Mouse (Mus musculus): Measurements from ENCODE around the gene Elfn2. TPM values are rescaled to one million over a fixed set of nuclear protein-coding genes. Genes with fewer than 3 reads are reported as not detected.

Gene Elfn2
- not detected for polyA plus RNA-seq (2014; fragmentation: Illumina TruSeq; extraction: RNeasy Lipid Tissue Mini Kit (QIAGEN cat#74804); ENCODE audit: low read depth, low replicate concordance)

GRCm38 (mm10) chr15:78718290-78719250 is at the start of gene Elfn2:
Elfn2 (minus strand) TSS chr15:78718771.

Other genes with a start within 250 kb of the Elfn2 start
- 0.29 TPM for gene Il2rb, start 223.5 kb downstream of the Elfn2 start, polyA plus RNA-seq (2014; fragmentation: Illumina TruSeq; extraction: RNeasy Lipid Tissue Mini Kit (QIAGEN cat#74804); ENCODE audit: low read depth, low replicate concordance)
- 14.9 TPM for gene C1qtnf6, start 187.4 kb downstream of the Elfn2 start, polyA plus RNA-seq (2014; fragmentation: Illumina TruSeq; extraction: RNeasy Lipid Tissue Mini Kit (QIAGEN cat#74804); ENCODE audit: low read depth, low replicate concordance)
- 0.23 TPM for gene Sstr3, start 174.1 kb downstream of the Elfn2 start, polyA plus RNA-seq (2014; fragmentation: Illumina TruSeq; extraction: RNeasy Lipid Tissue Mini Kit (QIAGEN cat#74804); ENCODE audit: low read depth, low replicate concordance)
- 0.47 TPM for gene Rac2, start 146.0 kb downstream of the Elfn2 start, polyA plus RNA-seq (2014; fragmentation: Illumina TruSeq; extraction: RNeasy Lipid Tissue Mini Kit (QIAGEN cat#74804); ENCODE audit: low read depth, low replicate concordance)
- 0.76 TPM for gene Cyth4, start 121.7 kb downstream of the Elfn2 start, polyA plus RNA-seq (2014; fragmentation: Illumina TruSeq; extraction: RNeasy Lipid Tissue Mini Kit (QIAGEN cat#74804); ENCODE audit: low read depth, low replicate concordance)
- gene Mfng, start 54.7 kb upstream of the Elfn2 start, polyA plus RNA-seq (2014; fragmentation: Illumina TruSeq; extraction: RNeasy Lipid Tissue Mini Kit (QIAGEN cat#74804); ENCODE audit: low read depth, low replicate concordance): 0.64 TPM
- gene Card10, start 84.3 kb upstream of the Elfn2 start, polyA plus RNA-seq (2014; fragmentation: Illumina TruSeq; extraction: RNeasy Lipid Tissue Mini Kit (QIAGEN cat#74804); ENCODE audit: low read depth, low replicate concordance): 0.12 TPM
- 0.35 TPM for gene Cdc42ep1, start 123.9 kb upstream of the Elfn2 start, polyA plus RNA-seq (2014; fragmentation: Illumina TruSeq; extraction: RNeasy Lipid Tissue Mini Kit (QIAGEN cat#74804); ENCODE audit: low read depth, low replicate concordance)
- not detected for gene Lgals2, start 136.8 kb upstream of the Elfn2 start, polyA plus RNA-seq (2014; fragmentation: Illumina TruSeq; extraction: RNeasy Lipid Tissue Mini Kit (QIAGEN cat#74804); ENCODE audit: low read depth, low replicate concordance)
- 2.8 TPM for gene Gga1, start 158.4 kb upstream of the Elfn2 start, polyA plus RNA-seq (2014; fragmentation: Illumina TruSeq; extraction: RNeasy Lipid Tissue Mini Kit (QIAGEN cat#74804); ENCODE audit: low read depth, low replicate concordance)
- gene Gm49510, start 180.9 kb upstream of the Elfn2 start, polyA plus RNA-seq (2014; fragmentation: Illumina TruSeq; extraction: RNeasy Lipid Tissue Mini Kit (QIAGEN cat#74804); ENCODE audit: low read depth, low replicate concordance): not detected
- gene Sh3bp1, start 181.0 kb upstream of the Elfn2 start, polyA plus RNA-seq (2014; fragmentation: Illumina TruSeq; extraction: RNeasy Lipid Tissue Mini Kit (QIAGEN cat#74804); ENCODE audit: low read depth, low replicate concordance): 1.7 TPM
- gene Pdxp, start 195.1 kb upstream of the Elfn2 start, polyA plus RNA-seq (2014; fragmentation: Illumina TruSeq; extraction: RNeasy Lipid Tissue Mini Kit (QIAGEN cat#74804); ENCODE audit: low read depth, low replicate concordance): 0.76 TPM
- 6.5 TPM for gene Lgals1, start 208.0 kb upstream of the Elfn2 start, polyA plus RNA-seq (2014; fragmentation: Illumina TruSeq; extraction: RNeasy Lipid Tissue Mini Kit (QIAGEN cat#74804); ENCODE audit: low read depth, low replicate concordance)
- gene Nol12, start 216.2 kb upstream of the Elfn2 start, polyA plus RNA-seq (2014; fragmentation: Illumina TruSeq; extraction: RNeasy Lipid Tissue Mini Kit (QIAGEN cat#74804); ENCODE audit: low read depth, low replicate concordance): 6.2 TPM
- gene Triobp, start 229.0 kb upstream of the Elfn2 start, polyA plus RNA-seq (2014; fragmentation: Illumina TruSeq; extraction: RNeasy Lipid Tissue Mini Kit (QIAGEN cat#74804); ENCODE audit: low read depth, low replicate concordance): 4.3 TPM

All from adrenal gland, adult 10 weeks (tissue).